Mouse (Mus musculus) fibroblast of lung, adult 2 months (primary cell): ENCODE data around the gene Gnpat.
"Not testable (repeated sequence)": the region's sequence is repeated elsewhere in the genome, so short reads cannot be mapped to it uniquely, and the experiment has no call there.

ENCODE experiments used
- DNase-seq: peaks from one replicate; pipeline ENCODE4 v3.0.0-alpha.2; 2011; ENCODE audit warnings: low read depth

Gnpat gene

DNA sequence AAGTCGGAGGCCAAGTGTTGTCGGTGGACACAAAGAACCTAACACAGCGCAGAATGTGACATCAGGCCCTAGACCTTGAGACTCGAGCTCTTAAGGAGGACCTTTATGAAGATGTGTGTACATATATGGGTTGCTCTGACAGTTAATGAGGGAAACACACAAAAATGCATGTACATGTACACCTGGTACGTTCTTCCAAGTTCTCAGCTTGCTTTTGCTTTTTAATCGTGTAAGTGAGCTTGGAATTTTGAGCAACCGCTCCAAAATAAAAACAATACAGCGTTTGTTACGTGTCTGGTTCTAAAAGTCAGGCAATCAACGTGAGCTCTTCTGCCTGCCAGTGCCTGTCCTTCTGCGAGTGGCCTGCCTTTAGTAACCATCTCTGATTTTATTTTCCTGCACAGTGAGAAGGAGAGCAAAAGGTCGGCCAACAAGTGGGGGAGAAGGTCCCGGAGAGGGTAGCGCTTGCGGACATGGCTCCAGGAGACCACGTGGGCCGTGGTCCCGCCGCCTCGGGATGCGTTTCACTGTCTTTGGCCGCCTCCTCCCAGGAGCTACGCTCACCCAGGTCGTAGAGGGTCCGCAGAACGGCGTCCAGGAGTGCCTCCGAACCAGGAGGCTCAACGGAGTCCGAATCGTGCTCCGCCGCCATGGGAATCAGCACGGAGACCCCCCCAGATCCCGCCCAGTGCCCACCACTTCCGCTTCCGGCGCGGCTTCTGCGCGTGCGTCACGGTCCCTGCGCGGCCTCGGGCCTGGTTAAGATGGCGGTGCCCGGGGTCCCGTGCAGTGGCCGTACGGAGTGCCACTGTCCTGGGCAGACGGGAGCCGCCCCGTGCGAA, at the start of gene Gnpat, which contains the start of gene 2810004N23Rik:
Gnpat (plus strand) TSS at position 713 of the 842 bp plus-strand sequence.
2810004N23Rik (minus strand) TSS at position 800 of the 842 bp plus-strand sequence.
- DNase-seq = peak; percentile 58

DNA sequence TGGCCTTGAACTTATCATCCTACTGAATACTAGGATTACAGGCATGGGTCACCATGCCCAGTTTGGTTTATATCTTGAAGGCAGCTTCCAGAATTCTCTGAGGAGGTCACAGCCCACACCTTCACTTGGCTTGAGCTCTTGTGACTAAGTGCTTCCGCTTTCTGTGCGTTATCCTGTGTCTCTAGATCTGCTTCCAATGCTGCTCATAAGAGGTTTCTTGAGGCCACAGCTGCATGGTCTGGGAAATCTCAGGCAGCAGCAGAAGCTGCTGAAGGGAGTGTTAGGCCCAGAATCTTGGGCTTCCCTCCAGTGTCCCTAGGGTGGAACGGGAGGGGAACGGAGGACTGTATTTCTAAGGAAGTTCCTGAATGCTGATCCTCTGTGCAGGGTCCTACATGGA, 49.5 kb upstream of the Gnpat start:
- DNase-seq = no peak

DNA sequence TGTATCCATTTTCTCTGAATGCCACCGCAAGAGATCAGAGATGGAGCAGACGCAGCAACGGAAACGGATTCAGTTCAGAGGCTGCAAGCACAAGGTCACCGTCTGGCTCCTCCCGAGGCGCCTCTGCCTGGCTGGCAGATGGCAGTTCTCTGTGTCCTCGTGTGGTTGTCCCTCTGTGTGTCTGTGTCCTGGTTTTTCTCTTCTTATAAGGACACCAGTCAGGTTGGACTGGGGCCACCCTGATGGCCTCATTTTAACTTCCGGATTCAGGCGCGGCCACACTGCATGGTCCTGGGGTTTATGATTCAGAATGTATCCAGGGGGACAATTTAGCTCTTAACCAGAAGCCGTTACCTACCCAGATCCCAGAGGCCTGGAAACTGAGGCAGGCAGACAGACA, 47.0 kb upstream of the Gnpat start:
- DNase-seq = no peak

DNA sequence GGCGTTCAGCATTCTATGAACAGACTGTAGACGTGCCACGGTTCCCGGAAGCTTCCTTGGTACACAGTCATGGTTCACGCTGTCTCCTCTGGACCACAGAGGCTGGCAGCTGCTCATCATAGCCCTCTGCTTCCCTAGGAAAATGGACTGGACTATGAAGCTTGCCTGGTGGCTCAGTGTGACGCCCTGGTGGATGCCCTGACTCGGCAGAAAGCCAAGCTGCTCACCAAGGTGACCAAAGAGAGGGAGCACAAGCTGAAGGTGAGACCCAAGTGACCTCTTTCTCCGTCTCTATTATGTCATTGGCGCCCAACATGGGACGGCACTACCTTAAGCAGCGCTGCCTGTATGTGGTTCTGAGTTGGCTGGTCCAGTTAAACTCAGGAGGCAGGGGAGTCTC, 46.0 kb upstream of the Gnpat start:
- DNase-seq = no peak

DNA sequence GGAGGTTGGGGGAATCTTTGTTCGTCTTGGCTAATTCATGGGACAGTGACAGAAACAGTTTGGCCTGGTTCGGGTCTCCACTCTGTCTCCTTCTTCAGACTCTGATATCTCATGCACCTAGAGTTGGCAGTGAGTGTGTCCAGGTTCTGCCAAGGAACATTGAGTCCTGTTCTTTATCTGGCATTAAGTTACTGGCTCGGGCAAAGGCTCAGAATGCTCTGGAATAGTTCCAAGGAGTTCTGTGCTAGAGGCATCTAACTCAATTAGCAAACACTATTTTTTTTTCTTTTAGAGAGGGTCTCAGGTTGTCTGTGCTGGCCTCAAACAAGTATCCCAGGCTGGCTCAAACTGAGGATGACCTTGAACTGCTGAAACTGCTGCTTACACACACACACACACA, 45.5 kb upstream of the Gnpat start:
- no peak for DNase-seq

DNA sequence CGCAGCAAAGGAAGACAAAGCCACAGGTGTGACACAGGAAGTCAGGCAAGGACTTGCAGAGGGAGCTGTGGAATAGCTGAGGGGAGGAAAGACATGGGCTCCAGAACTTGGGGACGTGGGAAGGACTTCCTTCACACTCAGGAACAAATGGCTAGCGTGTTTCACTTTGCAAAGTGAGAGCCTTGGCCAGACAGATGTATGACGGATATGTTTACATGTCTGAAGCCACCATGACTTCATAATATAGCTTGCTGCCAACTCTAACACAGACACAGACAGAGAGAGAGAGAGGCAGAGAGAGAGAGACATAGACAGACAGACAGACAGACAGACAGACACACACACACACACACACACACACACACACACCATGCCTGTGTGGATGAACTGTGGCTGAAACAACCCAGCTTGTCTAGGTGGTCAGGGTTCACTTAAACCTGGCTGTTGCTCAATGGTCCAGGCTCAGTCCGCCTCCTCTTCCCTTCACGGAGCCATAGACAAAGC, 43.2 kb upstream of the Gnpat start:
- no peak for DNase-seq

DNA sequence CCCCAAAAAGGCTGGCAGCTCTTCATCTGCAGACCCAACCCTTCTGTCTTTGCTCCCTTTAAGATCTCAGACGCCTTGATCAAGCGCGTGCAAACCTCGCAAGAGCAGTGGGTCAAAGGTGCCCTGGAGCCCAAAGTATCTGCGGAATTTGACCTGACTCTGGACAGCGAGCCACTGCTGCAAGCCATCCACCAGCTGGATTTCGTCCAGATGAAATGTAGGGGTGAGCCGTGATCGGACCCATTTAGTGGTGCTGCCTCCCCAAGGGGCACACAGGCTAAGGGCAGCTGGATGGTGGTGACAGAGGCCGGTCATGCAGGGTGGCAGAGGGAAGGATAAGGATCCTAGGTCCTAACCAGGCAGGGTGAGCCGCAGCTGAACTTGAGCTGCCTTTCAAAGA, 42.7 kb upstream of the Gnpat start:
- DNase-seq = no peak

DNA sequence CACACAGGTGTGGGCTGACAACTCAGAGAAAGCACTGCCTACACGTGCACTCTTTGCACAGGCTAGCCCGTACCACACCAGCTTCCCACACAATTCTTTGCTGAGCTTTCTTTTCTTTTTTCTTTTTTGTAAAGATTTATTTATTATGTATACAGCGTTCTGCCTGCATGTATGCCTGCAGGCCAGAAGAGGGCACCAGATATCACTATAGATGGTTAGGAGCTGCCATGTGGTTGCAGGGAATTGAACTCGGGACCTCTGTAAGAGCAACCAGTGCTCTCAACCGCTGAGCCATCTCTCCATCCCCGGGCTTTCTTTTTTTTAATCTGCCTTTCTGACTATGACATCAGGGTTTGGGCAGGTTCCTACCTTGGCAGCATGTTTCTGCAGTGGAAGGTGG, 39.3 kb upstream of the Gnpat start:
- no peak for DNase-seq

DNA sequence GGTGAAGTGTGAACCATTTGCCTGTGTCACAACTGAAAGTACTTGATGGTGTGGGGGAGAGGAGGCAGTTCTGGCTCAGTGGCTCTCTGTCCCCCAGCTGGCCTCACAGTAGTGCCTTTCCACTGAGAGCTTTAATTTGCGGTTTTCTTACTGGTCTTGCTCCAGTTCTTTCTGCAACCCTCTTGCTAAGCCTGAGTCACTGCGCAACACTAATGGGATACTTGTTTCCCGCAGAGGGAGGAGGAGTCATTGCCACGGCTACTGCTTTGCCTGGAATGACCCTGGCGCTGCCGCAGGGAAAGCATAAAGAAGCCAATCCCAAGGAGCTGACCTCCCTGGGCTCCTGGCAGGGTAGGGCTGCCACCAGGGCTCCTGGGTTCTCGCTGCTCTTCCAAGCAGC, 36.2 kb upstream of the Gnpat start:
- peak; percentile 97 for DNase-seq

DNA sequence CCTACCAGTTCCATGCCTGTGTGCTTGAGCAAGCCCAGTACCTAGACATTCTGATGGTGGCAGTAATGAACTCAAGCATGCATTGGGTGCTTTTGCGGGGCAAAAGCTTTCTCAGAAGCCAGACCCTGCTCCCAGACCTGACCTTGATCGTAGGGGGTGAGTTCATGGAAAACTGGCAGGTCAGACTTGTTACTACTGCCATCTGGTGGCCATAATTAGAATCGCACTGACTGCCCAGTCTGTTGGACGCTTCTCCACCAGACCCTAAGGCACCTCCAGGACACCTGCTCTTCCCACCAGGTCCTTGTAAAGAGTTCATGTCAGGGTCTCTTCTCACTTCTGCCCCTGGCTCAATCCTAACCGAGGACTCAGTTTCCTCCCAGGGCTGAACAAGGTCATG, 35.4 kb upstream of the Gnpat start:
- DNase-seq = no peak

DNA sequence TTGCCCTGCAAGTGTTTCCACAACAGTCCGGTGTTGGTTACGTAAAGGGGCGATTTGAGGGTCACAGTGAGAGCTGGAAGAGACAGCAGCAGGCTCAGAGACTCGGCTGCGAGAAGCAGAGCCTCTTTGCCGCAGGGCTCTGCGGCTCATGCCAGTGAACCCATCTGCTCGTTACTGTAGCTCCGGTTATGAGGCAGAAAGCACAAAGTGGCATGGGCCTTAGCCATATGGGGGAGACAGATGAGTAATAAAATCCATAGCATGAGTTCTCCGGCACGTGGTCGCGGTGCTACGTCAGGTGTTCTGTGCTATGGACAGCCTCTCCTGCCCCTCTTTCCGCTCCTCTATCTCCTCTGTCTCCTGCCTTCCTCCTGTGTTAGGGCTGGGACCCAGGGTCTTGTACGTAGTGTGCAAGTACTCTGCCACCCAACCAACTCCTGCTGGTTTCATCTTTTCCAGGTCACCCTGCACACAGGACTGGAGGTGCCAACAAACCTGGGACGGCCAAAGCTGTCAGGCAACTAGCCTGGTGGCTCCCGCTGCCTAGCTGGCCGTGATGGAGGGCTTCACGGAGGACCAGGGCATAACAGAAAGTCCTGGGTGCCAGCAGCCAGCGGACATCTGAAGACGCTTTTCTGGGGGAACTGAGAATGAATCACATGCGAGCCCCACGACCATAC, 34.1 kb upstream of the Gnpat start:
- no peak for DNase-seq

DNA sequence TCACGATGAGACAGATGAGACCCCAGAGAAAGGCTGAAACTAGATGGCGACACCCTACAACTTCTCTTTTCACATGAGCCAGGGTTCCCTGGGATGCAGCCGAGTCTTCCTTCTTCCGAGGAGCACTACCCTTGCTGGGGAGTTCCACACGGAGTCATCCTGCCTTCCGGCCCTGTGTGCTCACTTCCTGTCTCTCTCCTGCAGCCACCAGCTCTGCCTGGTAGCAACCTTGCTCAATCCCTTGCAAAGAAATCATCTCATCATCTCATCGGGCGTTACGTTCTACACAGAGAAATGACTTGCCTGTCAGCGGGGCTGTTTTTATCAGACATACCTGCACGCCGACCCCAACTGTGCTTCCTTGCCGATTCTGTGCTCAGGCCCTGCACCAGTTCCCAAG, 32.8 kb upstream of the Gnpat start:
- DNase-seq = no peak

DNA sequence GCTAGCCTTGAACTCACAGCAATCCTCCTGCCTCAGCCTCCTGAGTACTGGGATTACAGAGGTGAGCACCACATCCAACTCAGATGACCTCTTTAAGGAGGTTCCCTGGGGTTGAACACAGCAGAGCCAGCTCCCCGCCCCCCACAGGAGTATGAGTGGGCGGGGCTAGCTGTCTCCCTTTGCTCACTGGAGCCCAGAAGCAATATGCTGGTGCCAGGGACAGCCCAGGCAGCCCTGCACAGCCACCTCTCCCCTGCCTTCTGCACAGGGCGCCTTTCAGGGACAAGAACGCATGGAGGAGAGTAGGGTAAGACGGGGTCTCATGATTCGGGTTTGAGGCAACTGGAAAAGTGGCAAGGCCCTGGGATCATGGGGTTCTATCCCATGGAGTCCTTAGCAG, 31.3 kb upstream of the Gnpat start:
- DNase-seq = no peak

DNA sequence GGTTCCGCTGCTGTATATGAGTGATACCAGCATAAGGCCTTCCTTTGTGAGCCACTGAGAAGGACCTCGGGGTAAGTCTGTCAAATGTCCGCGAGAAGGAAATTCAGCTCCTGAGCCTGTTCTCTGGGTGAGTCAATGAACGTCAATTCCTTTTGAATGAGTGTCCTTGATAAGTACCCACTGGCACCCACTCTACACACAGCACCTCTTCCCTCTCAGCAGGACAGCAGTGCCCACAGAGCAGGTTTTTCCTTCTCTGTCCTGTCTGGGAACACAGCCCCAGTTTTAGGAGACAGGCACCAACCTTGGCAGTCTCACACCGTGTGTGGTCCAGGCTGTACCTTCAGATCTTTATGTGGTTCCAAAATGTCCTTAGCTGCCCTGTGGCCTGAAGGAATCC, 30.9 kb upstream of the Gnpat start:
- no peak for DNase-seq

DNA sequence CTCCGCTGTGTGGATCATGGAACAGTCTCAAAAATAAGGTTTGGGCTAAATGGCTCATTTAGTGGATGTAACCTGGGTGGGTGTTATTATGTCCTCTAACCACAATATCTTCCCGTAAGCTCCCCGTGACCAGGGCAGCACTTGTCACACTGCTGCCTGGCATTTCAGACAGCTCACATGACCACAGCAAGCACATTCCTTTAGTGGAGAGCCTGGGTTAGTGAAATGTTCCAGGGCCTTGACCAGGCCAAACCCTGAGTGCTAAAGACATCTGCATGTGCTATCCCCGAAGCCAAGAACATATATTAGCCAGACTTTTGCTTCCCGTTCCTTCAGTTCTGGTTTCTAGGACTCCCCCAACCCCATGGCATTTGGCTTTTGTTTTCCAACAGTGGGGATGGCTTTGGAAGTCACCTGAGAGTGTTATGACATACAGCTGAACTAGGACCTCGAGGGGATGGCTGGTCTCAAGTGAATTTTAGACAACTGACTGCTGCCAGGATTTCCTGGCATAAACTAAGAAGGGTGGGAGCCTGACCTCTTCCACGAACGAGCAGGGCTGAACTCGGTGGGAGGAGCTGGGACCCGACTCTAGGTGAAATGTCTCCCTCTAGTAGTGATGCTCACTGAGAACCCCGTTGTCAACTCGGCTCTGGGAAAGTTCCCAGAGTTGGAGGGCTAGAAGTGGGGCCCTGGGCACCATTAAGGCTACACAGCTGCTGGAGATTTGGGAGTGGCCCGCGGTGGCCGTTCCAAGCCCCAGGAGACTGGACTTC, 29.2 kb upstream of the Gnpat start:
- DNase-seq = no peak

DNA sequence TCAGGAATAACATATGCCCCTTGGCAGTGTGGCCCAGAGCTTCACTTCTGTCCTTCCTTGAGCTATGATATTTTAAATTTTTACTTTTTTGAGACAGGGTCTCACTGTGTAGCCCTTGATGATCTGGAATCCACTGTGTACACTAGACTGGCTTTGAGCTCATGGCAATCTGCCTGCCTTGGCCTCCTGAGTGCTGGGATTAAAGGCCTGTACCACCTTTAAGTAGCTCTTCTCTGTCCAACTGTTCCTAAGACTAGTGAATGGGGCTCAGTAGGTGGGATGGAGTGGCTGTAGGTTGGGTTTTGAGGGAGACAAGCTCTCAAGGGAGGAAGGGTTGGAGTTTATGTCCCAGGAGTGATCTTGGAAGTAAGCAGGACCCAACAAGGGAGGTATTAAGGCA, 27.0 kb upstream of the Gnpat start:
- DNase-seq = no peak

DNA sequence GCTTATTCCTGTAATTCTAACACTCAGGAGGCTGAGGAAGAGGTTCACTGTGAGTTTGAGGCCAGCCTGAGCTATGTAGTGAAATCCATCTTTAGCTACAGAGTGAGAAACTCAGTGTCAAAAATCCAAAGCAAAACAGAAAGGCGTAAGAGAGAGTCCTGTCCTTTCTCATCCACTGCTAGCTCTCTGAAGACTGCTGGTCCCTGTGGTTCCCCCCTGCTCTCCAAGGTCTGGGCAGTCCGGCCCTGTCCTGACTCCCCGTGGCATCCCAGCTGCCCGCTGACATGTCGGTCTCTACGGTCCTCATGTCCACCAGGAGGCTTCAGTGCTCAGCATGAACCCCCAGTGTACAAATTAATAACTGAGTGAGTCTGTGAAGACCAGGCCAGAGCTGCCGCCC, 26.6 kb upstream of the Gnpat start:
- DNase-seq = no peak

DNA sequence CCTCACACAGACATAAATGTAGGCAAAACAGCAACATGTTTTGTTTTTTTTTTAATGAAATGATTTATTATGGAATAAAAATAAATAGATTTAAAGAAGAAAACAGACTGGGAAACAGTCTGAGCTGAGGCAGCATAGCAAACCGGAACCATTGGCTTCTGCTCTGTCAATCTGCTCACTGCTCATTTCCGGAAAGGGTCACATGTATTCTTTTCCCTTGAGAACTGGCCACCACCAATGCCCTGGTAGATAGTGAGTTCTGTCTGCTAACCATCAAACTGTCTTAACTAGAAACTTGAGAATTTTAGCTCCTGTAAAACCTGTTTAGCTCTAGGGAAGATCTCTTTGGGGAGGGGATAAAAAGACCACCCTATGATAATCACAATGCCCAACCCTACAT, 25.9 kb upstream of the Gnpat start:
- DNase-seq = no peak

DNA sequence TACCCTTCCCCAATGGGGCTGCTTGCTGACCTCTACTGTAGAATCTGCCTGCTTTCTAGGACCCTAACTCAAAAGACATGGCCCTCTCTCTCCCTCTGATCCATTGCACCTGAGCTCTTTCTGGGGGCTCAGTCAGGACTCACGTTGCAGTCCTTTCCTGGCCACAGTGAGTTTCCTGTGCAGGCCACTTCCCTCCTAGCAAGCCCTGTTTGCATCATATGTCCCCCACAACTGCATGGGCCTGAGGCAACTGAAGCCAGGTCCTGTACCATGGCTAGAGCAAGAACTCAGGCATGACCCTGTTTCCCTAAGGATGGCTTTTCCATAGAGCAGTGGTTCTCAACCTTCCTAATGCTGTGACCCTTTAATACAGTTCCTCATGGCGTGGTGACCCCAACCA, 24.9 kb upstream of the Gnpat start:
- no peak for DNase-seq

DNA sequence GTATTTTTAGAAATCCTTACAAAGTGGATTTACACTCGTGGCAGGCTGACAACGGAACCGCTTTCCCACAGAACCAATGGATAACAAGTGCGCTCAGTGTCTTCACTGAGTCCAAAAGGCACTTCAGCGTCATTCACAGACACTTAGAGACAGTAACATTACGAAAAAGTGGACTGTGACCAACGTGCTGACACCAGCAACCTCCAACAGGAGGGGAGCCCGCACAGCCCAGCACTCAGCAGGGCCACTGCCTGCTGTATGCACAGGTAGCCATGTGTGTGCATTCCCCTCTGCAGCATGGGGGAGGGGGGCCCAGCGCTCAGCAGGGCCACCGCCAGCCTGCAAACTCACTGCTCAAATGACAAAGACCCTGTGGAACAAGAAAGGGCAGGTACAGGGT, 23.5 kb upstream of the Gnpat start:
- DNase-seq = no peak

DNA sequence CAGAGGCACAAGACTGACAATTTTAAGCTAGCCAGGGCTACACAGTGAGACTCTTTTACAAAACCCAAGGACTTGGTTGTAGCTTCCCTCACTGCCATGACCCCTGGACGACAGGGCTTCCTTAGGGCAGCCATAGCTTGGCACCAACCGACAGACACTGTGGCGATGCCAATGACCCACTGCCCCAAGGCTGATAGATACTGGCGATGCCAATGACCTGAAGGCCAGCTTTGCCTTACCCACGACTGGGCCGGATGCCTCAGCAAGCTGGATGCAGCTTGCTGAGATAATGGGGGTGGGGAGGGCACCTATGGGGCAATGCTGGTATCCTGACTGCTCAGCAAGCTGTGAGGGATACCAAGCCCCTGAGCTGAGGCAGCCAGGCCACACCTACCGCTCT, 21.9 kb upstream of the Gnpat start:
- DNase-seq = no peak

DNA sequence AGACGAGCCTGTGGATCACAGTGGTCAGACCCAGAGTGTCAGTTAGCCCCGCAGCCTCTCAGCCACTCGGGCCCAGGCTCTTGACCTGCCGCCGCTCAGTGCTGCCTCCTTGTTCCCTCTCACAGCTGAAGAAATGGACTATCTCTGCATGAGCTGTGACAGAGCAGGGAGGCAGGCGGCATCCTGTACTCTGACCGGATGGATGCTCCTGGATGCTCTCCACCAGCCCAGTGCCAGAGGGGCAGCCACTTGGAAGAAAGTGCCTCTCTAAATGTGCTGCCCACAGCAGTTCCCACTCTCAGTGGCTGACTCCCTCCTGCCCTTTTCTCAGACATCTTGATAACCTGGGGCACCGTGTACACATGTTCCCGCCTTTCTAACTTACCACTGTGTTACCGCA, 21.1 kb upstream of the Gnpat start:
- DNase-seq = no peak

DNA sequence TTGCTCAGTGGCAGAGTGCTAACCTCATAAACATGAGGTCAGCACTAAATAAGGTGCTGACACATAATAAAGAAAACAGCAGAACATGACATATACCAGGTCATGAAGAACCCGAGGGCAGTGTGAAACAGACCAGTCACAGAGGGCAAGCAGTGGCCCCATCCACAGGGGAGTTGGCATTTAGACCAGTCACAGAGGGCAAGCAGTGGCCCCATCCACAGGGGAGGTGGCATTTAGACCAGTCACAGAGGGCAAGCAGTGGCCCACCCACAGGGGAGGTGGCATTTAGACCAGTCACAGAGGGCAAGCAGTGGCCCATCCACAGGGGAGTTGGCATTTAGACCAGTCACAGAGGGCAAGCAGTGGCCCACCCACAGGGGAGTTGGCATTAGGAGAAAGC, 19.9 kb upstream of the Gnpat start:
- DNase-seq = not testable (repeated sequence)
